Mouse (Mus musculus): ENCODE data around the gene Fnbp1l.

Fnbp1l gene

GRCm38 (mm10) chr3:122618991-122619930, at the start of gene Fnbp1l:
Gene Fnbp1l (minus strand): TSS chr3:122619715.
- peak; percentile 63 for DNase-seq (ENCODE audit: low spot score)

GRCm38 (mm10) chr3:122660795-122661194, 41.3 kb upstream of the Fnbp1l start:
- DNase-seq (ENCODE audit: low spot score), result no peak

GRCm38 (mm10) chr3:122659261-122659917, 39.9 kb upstream of the Fnbp1l start:
- no peak for DNase-seq (ENCODE audit: low spot score)

GRCm38 (mm10) chr3:122647195-122647837, 27.8 kb upstream of the Fnbp1l start:
- no peak for DNase-seq (ENCODE audit: low spot score)

GRCm38 (mm10) chr3:122640286-122640685, 20.8 kb upstream of the Fnbp1l start:
- no peak for DNase-seq (ENCODE audit: low spot score)

GRCm38 (mm10) chr3:122639197-122639475, 19.6 kb upstream of the Fnbp1l start:
- DNase-seq (ENCODE audit: low spot score), result no peak

GRCm38 (mm10) chr3:122638329-122639196, 19.0 kb upstream of the Fnbp1l start:
- DNase-seq (ENCODE audit: low spot score), result peak; percentile 96

GRCm38 (mm10) chr3:122637280-122637679, 17.8 kb upstream of the Fnbp1l start:
- no peak for DNase-seq (ENCODE audit: low spot score)

GRCm38 (mm10) chr3:122635246-122635645, 15.7 kb upstream of the Fnbp1l start:
- no peak for DNase-seq (ENCODE audit: low spot score)

- DNase-seq (ENCODE audit: low spot score), result no peak
Observed at GRCm38 (mm10) chr3:122629580-122629979, 10.1 kb upstream of the Fnbp1l start.

GRCm38 (mm10) chr3:122628956-122629355, 9.4 kb upstream of the Fnbp1l start:
- DNase-seq (ENCODE audit: low spot score), result no peak

- DNase-seq (ENCODE audit: low spot score), result no peak
Observed at GRCm38 (mm10) chr3:122628546-122628945, 9.0 kb upstream of the Fnbp1l start.

- no peak for DNase-seq (ENCODE audit: low spot score)
Observed at GRCm38 (mm10) chr3:122627846-122628245, 8.3 kb upstream of the Fnbp1l start.

GRCm38 (mm10) chr3:122624591-122624990, 5.1 kb upstream of the Fnbp1l start:
- DNase-seq (ENCODE audit: low spot score), result no peak

- DNase-seq (ENCODE audit: low spot score), result peak; percentile 31
Observed at GRCm38 (mm10) chr3:122620285-122620931, 893 bp upstream of the Fnbp1l start.

GRCm38 (mm10) chr3:122619931-122620284, 393 bp upstream of the Fnbp1l start:
- DNase-seq (ENCODE audit: low spot score), result no peak

GRCm38 (mm10) chr3:122618402-122618801, 1.1 kb downstream of the Fnbp1l start:
- peak; percentile 48 for DNase-seq (ENCODE audit: low spot score)

GRCm38 (mm10) chr3:122617613-122618340, 1.7 kb downstream of the Fnbp1l start:
- no peak for DNase-seq (ENCODE audit: low spot score)

GRCm38 (mm10) chr3:122612537-122612936, 7.0 kb downstream of the Fnbp1l start:
- DNase-seq (ENCODE audit: low spot score), result no peak

- DNase-seq (ENCODE audit: low spot score), result no peak
Observed at GRCm38 (mm10) chr3:122611761-122612160, 7.8 kb downstream of the Fnbp1l start.

Measured in urinary bladder, postnatal 25 days (tissue).